Mouse (Mus musculus) lung, adult 2 months (tissue): ENCODE measurements around the gene Ccl20. TPM values are rescaled to one million over a fixed set of nuclear protein-coding genes. Genes with fewer than 3 reads are reported as not detected.

ENCODE experiments used
- DNase-seq: peaks from one replicate; pipeline ENCODE4 v3.0.0; 2022
- H3K4me1 ChIP-seq: fragments of 200-500 bp; 2 replicates; pipeline ENCODE4 v1.6.1; 2011; ENCODE audit warnings: low read length; ENCODE audit not compliant: control insufficient read depth, insufficient read depth
- H3K4me3 ChIP-seq: fragments of 200-500 bp; replicated peaks from 2 replicates; pipeline ENCODE3; 2011; ENCODE audit warnings: low read depth, mild to moderate bottlenecking, control low read depth, low read length; ENCODE audit errors: extremely low read depth
- CTCF ChIP-seq: fragments of 200-500 bp; IDR thresholded peaks from 2 replicates; pipeline ENCODE4 v1.5.1; 2011; ENCODE audit warnings: mild to moderate bottlenecking, low read length, control low read depth; ENCODE audit not compliant: insufficient read depth
- POLR2A ChIP-seq: fragments of 200-500 bp; IDR thresholded peaks from 2 replicates; pipeline ENCODE4 v1.6.1; 2011; ENCODE audit warnings: low read depth, mild to moderate bottlenecking, control low read depth, low read length, borderline replicate concordance; ENCODE audit errors: extremely low read depth
- WGBS: fragments of 180-500 bp; shearing (Covaris S2); methylation state at CpG from one replicate; pipeline ENCODE4 v1.1.7; 2018; 5-methylcytosine and 5-hydroxymethylcytosine counted together
- polyA plus RNA-seq: library from polyadenylated mRNA; depleted of rRNA; stranded (reverse); fragments of >200 nt; gene quantifications from 2 replicates; pipeline ENCODE4 v1.2.3, GENCODE M21; 2012

The Ccl20 gene
- polyA plus RNA-seq, 1 experiment: 0.32 TPM

GRCm38 (mm10) chr1:83099580-83100137 lies 16.9 kb upstream of the Ccl20 start:
- Histone ChIP-seq H3K4me1 (no peaks in the 10 kb centered on the region; the same call in 1 of the 2 replicates), H3K4me3 (no peak overlapping the region)
- 60% methylated on average over 7 of the region's 7 CpGs for WGBS
- TF ChIP-seq CTCF (no peak), POLR2A (no peak)
- DNase-seq: no peak

DNA sequence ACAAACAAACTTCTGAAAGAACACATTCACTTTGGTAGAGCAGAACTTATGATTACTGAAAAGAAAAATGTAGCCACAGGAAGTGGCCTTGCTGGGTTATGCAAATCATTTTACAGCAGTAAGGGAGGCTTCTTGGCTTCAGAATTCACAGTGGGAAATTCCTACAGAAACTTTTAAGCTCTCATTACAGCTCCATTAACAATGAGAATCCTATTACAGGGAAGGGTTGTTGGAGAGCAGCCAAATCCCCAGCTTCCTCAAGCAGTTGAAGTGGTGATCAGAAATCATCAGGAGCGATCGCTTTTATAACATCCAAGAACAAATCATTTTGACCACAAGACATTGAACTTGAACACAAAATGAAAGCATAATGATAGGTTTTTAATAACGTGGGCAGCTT lies 14.7 kb upstream of the Ccl20 start:
- Histone ChIP-seq H3K4me3 (no peak overlapping the region), H3K4me1 (no peaks in the 10 kb centered on the region; the same call in 1 of the 2 replicates)
- TF ChIP-seq POLR2A (no peak), CTCF (no peak)
- no peak for DNase-seq
- 27% methylated on average over 3 of the region's 3 CpGs for WGBS

DNA sequence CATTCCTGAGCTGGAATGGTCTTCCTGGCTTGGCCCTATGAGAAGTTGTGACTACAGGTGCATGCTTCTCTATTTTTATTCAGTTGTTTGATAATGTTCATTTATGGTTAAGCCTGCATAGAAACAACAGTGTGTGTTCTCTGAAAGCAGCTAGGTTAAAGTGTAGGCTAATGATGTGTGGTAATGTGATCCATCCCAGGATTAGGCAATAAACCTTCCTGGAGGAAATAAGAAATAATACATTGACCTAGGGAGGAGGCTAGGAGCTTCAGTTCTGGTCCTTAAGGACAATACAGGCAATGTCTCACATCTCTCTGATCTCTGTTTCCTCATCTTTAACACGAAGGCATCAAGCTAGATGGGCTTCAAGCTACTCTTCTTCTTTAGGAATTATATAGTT lies 11.1 kb upstream of the Ccl20 start:
- H3K4me1 ChIP-seq: no peaks in the 10 kb centered on the region
- 61% methylated on average over 1 of the region's 1 CpGs for WGBS
- no peak for TF ChIP-seq POLR2A
- TF ChIP-seq CTCF: no peak
- H3K4me3 ChIP-seq: no peak overlapping the region
- no peak for DNase-seq

DNA sequence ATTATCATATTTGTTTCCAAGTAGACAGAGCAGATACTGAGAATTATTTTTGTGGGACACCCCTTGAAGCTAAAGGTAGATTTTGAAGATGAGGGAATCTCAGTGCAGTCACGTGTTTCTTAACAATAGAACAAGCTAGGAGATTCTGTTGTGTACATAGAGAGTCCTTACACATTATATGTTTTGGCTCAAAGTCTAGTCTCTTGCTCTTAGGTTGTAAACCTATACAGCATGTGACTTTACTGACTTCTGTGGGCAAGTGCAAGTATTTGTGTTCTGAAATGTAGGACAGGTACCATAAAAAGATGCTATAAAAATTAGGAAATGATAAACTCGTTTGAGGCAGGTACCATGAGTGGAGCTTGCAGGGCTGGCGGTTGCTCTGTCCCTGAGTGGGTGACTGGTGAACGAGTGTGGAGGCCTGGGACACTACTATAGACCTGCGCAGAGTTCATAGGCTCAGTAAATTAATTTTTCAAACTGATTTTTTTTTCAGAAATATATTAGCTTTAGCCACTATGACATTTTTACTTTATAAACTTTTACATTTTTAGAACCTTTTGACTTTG lies 9.1 kb upstream of the Ccl20 start:
- H3K4me1 ChIP-seq: no peaks in the 10 kb centered on the region
- DNase-seq: no peak
- TF ChIP-seq POLR2A (no peak), CTCF (no peak)
- H3K4me3 ChIP-seq: no peak overlapping the region
- 74% methylated on average over 5 of the region's 5 CpGs for WGBS

DNA sequence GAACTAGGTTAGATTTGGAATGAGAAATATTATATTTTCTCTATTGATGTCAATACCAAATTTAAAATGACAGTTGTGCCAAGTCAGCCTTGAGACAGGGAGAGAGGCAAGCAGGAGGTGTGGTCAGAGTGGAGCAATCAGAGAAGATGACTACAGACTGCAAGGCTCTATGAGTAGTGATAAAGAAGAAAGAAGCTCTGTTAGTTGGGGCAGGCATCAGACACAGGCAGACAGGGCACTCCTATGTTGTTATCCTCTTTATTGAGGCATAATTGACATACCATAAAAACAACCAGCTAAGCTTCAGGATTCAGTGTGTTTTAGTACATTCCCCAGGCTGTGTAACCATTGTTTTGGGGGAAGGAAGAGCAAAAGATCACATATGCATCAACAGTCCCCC lies 5.6 kb upstream of the Ccl20 start:
- DNase-seq: no peak
- Histone ChIP-seq H3K4me3 (no peak overlapping the region), H3K4me1 (no peaks in the 10 kb centered on the region)
- no peak for TF ChIP-seq POLR2A
- no peak for TF ChIP-seq CTCF

DNA sequence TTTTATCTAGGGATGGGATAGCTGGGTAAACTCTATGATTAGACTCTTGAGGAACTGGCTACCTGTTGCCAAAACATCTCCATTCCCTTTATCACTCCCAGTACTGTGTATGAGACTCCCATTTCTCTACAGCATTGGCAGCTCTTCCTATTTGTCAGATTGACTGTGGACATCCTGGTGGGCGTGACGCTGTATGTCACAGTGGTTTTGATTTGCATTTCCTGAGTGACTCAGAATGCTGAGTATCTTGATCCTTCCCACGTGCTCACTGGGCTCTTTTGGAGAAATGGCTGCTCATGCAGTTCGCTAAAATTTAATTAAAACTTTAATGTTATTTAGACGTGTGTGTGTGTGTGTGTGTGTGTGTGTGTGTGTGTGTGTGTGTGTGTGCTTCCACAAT lies 4.8 kb upstream of the Ccl20 start:
- DNase-seq: no peak
- Histone ChIP-seq H3K4me1 (no peaks in the 10 kb centered on the region), H3K4me3 (no peak overlapping the region)
- TF ChIP-seq CTCF (no peak), POLR2A (no peak)
- WGBS: 45% methylated on average over 5 of the region's 5 CpGs

GRCm38 (mm10) chr1:83117217-83117616 lies 651 bp downstream of the Ccl20 start:
- H3K4me3 ChIP-seq: no peak overlapping the region
- no peak for DNase-seq
- TF ChIP-seq POLR2A: no peak
- TF ChIP-seq CTCF: no peak
- H3K4me1 ChIP-seq: no peaks in the 10 kb centered on the region
- 79% methylated on average over 3 of the region's 3 CpGs for WGBS

- H3K4me3 ChIP-seq: no peak overlapping the region
- WGBS: 88% methylated on average over 7 of the region's 7 CpGs
- no peaks in the 10 kb centered on the region for H3K4me1 ChIP-seq
- no peak for TF ChIP-seq CTCF
- DNase-seq: no peak
Measured at GRCm38 (mm10) chr1:83117661-83118060, 1.1 kb downstream of the Ccl20 start.

DNA sequence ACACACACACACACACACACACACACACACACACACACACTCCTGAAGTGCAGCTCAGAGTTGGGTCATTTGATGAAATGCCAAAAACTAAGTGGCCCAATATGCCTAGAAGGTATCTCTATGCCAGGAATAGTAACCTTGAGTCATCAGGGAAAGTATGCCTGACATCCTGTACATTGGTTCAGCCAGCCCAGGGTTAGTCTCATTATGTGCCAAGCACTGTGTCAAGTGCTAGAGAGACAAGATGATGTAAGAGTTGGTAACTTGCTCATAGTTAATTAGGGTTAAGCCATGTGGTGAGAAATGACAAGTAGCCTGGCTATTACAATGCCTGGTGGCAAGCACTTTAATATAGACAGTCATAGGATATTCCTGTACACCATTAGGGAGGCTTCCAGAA lies 3.3 kb downstream of the Ccl20 start:
- no peak overlapping the region for H3K4me3 ChIP-seq
- no peak for TF ChIP-seq CTCF
- no peak for TF ChIP-seq POLR2A
- H3K4me1 ChIP-seq: no peaks in the 10 kb centered on the region
- DNase-seq: no peak

DNA sequence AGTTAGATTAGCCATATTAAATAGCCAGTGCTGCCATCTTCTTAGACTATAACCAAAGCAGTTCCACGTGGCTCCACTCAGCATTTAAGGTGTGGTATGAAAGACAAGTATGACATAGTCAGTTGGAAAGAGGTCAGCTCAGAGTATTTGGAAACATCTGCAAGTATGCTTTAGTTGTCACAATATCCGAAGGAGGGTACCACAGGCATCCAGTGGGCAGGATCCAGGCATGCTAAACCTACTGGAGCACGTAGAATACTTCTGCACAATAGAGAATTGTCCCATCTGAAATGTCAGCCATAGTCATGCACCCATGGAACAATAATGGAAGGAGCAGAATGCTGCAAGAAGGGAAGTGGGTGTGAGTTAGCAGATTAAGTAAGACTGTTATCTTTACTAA lies 3.7 kb downstream of the Ccl20 start:
- Histone ChIP-seq H3K4me3 (no peak overlapping the region), H3K4me1 (no peaks in the 10 kb centered on the region)
- no peak for DNase-seq
- 70% methylated on average over 3 of the region's 3 CpGs for WGBS
- TF ChIP-seq POLR2A: no peak
- TF ChIP-seq CTCF: no peak

- TF ChIP-seq POLR2A: no peak
- TF ChIP-seq CTCF: no peak
- Histone ChIP-seq H3K4me3 (no peak overlapping the region), H3K4me1 (no peaks in the 10 kb centered on the region)
- DNase-seq: no peak
- 78% methylated on average over 2 of the region's 2 CpGs for WGBS
Measured at GRCm38 (mm10) chr1:83123201-83123600, 6.6 kb downstream of the Ccl20 start.
